Mouse (Mus musculus) embryonic facial prominence, embryonic 12.5 days (tissue): ENCODE data around the gene Gm3727. TPM values are rescaled to one million over a fixed set of nuclear protein-coding genes. Genes with fewer than 3 reads are reported as not detected.
"Not testable (repeated sequence)": the region's sequence is repeated elsewhere in the genome, so short reads cannot be mapped to it uniquely, and the experiment has no call there.

Experiments
- ATAC-seq: fragments of 200-750 bp; cut with Nextera tagmentation; 2 replicates; pipeline ENCODE4 v1.8.0; 2017; ENCODE audit not compliant: insufficient number of reproducible peaks, insufficient read depth, low FRiP score, low TSS enrichment
- H3K27ac ChIP-seq: fragments of 300-500 bp; sonication (generic); 2 replicates; pipeline ENCODE4 v1.5.1; 2016; ENCODE audit warnings: mild to moderate bottlenecking
- H3K27me3 ChIP-seq: fragments of 300-500 bp; sonication (generic); 2 replicates; pipeline ENCODE4 v1.6.1; 2016; ENCODE audit warnings: mild to moderate bottlenecking, moderate library complexity
- H3K36me3 ChIP-seq: fragments of 300-500 bp; sonication (generic); 2 replicates; pipeline ENCODE4 v1.6.1; 2016; ENCODE audit warnings: mild to moderate bottlenecking
- H3K4me1 ChIP-seq: fragments of 300-500 bp; sonication (generic); 2 replicates; pipeline ENCODE4 v1.6.1; 2016
- H3K4me2 ChIP-seq: fragments of 300-500 bp; sonication (generic); replicated peaks from 2 replicates; pipeline ENCODE4 v1.6.1; 2016; ENCODE audit warnings: mild to moderate bottlenecking, moderate library complexity
- H3K4me3 ChIP-seq: fragments of 300-500 bp; sonication (generic); 2 replicates; pipeline ENCODE4 v1.5.1; 2016; ENCODE audit warnings: mild to moderate bottlenecking
- H3K9ac ChIP-seq: fragments of 300-500 bp; sonication (generic); 2 replicates; pipeline ENCODE4 v1.6.1; 2016; ENCODE audit warnings: mild to moderate bottlenecking, moderate library complexity
- H3K9me3 ChIP-seq: fragments of 300-500 bp; sonication (generic); 2 replicates; pipeline ENCODE4 v1.6.1; 2016; ENCODE audit warnings: mild to moderate bottlenecking, moderate library complexity
- WGBS: fragments of 180-500 bp; shearing (Covaris S2); methylation state at CpG from one replicate; pipeline ENCODE4 v1.1.7; 2016; 5-methylcytosine and 5-hydroxymethylcytosine counted together
- polyA plus RNA-seq: library from polyadenylated mRNA; unstranded; fragments of >200 nt; fragmentation: Nextera tagmentation; extraction: Ambion mirVana; gene quantifications from 2 replicates; pipeline ENCODE4 v1.2.1, GENCODE M21; 2016

Gm3727 gene
- polyA plus RNA-seq, result not detected in 2 replicates

GRCm38 (mm10) chr14:7264614-7265013, at the start of gene Gm3727:
Gene Gm3727, minus strand, starts transcription at chr14:7264714.
- 79% methylated on average over 3 of the region's 3 CpGs for WGBS
- H3K4me1 ChIP-seq, H3K27ac ChIP-seq, H3K27me3 ChIP-seq, ATAC-seq, H3K9ac ChIP-seq, H3K4me3 ChIP-seq, H3K9me3 ChIP-seq, H3K4me2 ChIP-seq, H3K36me3 ChIP-seq: not testable (repeated sequence)

GRCm38 (mm10) chr14:7243498-7243897, 21.0 kb downstream of the Gm3727 start:
- not testable (repeated sequence) for H3K9me3 ChIP-seq, H3K9ac ChIP-seq, H3K27me3 ChIP-seq, H3K4me1 ChIP-seq, H3K27ac ChIP-seq, H3K4me3 ChIP-seq, ATAC-seq, H3K4me2 ChIP-seq, H3K36me3 ChIP-seq
- WGBS, result under 1% methylated on average over 8 of the region's 10 CpGs

Other genes with a start within 250 kb of the Gm3727 start
- 1.1 and 1.6 TPM in 2 replicates for gene Gm10406, start 237.3 kb downstream of the Gm3727 start, polyA plus RNA-seq
- gene Gm3685, start 219.7 kb downstream of the Gm3727 start, polyA plus RNA-seq, result not detected in 2 replicates
- 1.4 and 1.7 TPM in 2 replicates for gene Gm3696, start 164.1 kb downstream of the Gm3727 start, polyA plus RNA-seq
- not detected in 2 replicates for gene Gm6676, start 139.3 kb downstream of the Gm3727 start, polyA plus RNA-seq
- 5.2 and 6.2 TPM in 2 replicates for gene Gm3512, start 90.2 kb downstream of the Gm3727 start, polyA plus RNA-seq
- not detected in 2 replicates for gene Gm16434, start 70.2 kb downstream of the Gm3727 start, polyA plus RNA-seq
- gene Gm3739, start 50.3 kb upstream of the Gm3727 start, polyA plus RNA-seq, result 0.94 and 1.7 TPM in 2 replicates
- gene Gm5797, start 67.7 kb upstream of the Gm3727 start, polyA plus RNA-seq, result not detected in 2 replicates
- not detected in 2 replicates for gene Gm8374, start 100.4 kb upstream of the Gm3727 start, polyA plus RNA-seq
- not detected in 2 replicates for gene Gm3755, start 186.2 kb upstream of the Gm3727 start, polyA plus RNA-seq
- gene Gm3752, start 219.0 kb upstream of the Gm3727 start, polyA plus RNA-seq, result 1.1 and 1.3 TPM in 2 replicates